Mouse (Mus musculus) kidney, adult 18-20 months (tissue): ENCODE results near the gene Lrp11.
A peak's percentile ranks its signal among the peaks of the same experiment; 100 is the strongest.
"Not testable (repeated sequence)": the region's sequence is repeated elsewhere in the genome, so short reads cannot be mapped to it uniquely, and the experiment has no call there.

Experiments used
- DNase-seq: peaks from one replicate; pipeline ENCODE4 v3.0.0; 2021

Gene Lrp11

DNA sequence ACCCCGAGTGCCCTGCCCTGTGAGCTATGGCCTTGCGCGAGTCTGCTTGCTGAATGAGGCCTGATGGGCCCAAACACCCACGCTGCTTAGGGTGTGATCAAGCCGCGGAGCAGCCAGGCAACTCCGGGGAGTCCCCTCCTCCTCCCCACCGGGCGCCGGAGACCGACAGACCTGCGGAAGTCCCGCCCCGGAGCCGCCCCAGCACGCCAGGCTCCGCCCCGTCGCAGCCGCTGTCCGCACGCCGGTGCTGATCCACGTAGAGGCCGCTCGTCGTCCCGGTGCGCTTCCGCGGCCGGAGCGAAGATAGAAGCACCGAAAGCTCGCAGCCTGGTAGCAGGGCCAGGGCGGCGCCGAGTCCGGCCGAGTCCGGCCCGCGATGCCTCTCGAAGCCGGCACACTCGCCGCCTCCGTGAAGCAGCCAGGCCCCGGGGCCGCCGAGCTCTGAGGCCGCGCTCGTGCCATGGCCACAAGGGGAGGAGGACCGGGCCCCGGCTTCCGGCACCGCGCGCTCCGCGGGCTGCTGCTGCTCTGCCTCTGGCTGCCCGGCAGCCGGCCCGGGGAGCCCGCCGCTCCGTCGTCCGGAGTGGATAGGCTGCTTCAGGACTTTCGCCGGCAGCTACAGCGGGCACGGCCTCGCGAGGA is at the start of gene Lrp11:
Gene Lrp11 (plus strand): TSS at position 209 of the 642 bp plus-strand sequence.
- DNase-seq = peak; percentile 95

DNA sequence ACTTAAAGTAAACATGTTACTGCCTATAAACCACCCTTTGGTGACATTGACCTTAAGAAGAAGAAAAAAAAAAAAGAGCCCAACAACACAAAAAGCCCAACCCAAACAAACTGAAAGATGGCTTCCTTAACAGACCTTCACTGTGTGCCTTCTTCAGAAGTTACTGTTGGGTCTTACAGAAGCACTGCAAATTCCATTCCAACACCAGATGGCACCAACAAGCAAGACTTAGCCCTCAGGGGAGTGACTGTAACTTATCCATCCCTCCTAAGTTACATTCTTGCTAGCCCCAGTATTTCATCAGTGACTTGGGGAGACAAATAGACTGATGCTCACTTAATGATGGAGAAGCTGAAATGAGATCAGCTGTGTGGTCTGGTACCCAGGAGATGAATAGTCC is 11.6 kb upstream of the Lrp11 start:
- DNase-seq = peak; percentile 38

DNA sequence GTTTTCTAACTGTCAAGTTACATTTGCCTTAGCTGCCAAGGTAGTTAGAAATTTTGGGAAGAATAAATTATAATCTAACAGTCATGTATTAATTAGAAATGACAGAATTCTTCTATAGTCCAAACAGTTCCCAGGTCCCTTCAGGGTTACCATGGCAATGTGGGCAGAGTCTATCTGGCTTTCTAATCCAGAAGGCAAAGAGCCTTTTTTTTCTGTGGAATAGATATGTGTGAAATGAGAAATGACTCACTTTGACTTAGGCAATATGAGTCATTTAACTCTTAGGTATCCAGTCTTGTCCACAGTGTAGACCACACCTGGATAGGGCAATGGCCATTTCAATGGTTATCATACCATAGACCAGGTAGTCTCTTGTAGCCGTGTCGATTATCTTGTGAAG is 8.2 kb upstream of the Lrp11 start:
- DNase-seq = no peak

DNA sequence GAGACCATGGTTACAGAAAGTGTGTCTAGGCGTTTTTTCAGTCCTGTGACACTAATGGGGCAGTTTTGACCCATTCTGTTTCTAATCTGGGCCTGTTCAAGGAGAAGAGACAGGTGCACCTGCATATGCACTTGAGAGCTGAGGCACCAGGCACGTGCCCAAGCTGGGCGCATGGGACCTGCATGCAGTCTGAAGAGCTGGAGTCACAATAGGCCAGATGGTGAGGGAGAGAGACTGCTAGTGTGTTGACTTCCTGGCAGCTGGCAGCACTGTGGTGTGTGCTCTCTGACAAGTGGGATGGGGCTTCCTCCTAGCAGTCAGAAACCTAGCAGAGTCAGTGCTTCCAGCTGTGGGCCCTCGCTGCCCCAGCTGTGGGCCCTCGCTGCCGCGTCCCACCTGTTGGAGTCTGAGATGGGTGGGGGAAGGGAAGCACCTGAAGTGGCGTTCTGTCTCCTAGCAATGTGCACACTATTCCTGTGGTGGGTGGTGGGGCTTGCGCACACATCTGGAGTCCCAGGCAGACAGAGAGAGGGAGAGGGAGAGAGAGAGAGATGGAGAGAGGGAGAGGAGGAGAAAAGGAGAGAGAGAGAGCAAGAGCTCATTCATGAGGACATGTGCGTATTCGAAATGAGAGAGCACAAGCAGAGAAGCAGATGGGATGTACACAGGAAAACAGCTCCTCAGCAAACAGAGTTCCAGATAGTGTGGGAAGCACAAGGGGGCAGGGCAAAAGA is 7.3 kb upstream of the Lrp11 start:
- DNase-seq = no peak

DNA sequence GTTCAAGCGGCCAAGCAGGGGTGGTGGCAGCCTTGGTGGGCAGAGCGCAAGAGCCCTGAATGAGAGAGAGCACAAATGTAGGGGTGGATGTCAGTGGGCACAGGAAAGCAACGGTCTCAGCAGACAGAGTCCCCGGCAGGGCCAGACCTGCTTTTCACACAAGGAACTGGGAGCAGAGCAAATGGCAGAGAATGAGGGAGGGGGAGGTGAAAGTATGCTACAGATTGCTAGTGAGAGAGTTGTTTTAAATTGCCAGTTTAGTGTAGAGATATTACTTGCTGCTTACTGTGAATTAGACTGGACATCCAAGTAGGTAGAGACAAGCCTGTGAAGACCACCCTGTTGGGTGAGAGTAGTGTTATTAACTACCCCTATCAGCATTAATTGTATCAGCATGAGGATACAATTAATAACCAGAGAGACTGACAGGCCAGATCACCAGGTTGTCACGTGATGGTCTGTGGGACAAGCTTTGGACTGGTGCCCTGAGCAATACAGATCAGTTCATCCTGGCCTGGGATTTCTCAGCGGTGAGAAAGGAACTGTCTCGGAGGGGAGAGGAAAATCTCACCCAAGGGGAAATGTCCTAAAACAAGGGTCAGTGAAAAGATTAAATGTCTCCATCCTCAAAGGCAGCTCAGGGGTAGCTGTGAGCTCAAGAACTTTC is 6.6 kb upstream of the Lrp11 start:
- peak; percentile 12 for DNase-seq

DNA sequence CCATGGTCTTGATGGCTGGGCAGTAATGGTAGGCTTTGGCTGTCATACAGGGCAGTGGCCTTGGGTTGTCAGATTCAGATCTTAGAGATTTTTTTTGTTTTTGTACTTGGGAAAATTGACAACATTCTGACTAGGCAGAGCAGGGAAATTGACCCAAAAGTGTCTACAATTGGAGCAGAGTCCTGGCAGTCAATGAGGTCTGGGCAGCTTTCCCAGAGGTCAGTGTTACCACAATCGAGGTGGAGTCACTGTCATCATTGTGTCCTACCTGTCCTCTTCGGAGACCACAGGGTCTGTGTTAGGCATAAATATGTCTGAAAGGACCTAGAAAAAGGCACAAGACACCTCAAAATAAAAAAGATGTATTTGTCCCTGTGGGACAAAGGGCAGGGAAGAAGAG is 2.8 kb upstream of the Lrp11 start:
- DNase-seq = no peak

DNA sequence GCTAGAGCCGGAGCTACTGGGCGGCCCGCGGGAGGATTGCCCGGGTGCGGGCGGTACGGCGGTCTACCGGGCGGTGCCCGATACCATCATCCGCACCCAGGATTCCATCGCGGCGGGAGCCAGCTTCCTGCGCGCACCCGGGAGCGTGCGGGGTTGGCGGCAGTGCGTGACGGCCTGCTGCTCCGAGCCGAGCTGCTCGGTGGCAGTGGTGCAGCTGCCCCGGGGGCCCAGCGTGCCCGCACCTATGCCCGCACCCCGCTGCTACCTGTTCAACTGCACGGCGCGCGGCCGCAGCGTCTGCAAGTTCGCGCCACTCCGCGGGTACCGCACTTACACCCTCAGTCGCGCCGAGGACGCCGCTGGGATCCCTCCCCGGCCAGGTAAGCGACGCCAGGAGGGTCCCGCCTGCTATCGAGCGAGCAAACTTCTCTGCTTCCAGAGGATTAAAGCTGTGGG is 662 bp downstream of the Lrp11 start:
- no peak for DNase-seq

DNA sequence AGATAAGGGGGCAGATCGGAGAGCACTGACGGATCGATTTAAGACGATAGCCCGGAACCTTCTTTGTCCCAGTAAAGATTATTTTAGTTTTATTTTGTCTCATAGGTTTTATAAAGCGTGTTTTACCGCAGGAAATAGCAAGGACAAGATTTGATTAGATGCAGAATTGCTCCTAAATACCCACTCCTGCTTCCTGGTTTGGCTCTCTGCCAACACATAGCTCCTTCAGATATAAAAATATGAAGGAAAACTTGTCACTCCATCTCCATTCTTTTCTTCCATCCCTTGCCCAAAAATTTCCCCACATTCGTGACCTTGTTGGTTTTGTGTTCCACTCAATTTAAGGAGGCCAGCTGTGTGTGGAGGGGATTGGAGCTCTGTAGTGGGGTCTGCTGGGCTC is 1.2 kb downstream of the Lrp11 start:
- DNase-seq = no peak

DNA sequence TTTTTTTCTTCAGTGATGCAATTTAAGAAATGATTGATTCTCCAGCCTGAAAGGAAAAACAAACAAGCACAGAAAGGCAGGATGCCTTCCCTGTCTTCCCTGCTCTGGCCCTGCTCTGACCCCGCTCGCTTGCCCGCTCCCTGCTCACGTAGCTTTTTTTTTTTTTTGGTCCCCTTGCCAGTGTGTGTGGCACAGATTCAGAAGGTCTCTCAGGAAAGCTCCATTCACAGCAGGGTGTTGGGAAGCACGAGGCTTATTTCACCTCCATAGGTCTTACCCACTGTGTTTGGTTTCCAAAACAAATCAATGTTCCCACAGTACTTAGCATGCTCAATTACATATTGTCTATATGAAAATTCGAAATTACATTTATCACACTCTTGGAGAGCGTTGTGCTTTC is 5.2 kb downstream of the Lrp11 start:
- DNase-seq = no peak

DNA sequence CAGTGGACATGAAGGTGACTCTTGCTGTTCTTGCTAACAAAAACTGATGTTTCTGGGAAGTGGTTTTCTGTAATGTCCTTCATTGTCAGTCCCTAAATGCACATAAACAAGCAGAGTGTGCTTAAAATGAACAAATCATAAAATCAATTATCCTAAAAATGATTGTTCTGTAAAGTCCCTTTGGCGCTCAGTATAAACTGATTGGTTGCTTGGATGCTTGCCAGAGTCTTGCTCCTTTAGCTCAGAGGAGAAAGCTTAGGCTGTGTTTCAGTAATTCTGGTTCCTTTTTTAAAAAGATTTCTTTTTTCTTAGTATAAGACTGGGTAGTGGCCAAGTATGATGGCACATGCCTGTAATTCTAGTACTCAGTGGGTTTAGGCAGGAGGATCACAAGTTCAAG is 6.7 kb downstream of the Lrp11 start:
- DNase-seq = no peak

DNA sequence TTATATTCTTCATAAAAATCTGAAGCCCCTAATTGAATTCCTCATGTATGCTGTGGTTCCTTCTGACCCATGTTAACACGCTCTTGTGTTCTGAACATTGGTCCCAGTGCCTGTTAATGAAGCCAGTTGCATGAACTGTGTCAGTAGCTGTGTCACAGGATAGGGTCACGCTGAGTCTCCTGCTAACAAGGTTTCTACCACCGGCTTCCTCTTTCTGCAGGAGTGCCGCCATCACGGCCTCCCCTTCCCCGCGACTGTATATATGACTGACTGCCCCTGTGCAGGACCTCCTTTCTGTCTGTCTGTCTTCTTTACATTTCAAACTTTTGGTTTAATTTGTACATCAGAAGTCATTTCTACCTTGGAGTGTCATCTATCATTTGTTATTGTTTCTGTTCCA is 8.6 kb downstream of the Lrp11 start:
- no peak for DNase-seq

DNA sequence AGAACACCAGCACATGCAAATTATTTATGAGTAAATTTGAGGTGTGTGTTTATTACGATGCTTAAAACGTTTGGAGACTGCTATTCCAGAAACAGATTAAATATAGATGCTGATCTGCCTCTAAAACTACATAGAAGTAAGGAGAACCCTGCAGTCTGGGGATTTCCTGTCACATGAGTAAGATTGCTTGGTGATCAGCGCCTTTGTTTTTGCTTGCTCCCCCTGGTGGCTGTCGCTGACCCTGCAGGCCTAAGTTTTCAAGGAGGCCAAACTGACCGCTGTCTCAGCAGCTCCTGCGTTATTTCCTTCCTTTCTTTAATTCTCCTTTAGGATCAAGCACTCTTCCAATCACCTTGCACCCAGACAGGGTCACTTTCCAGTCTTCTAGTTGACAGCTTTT is 11.0 kb downstream of the Lrp11 start:
- DNase-seq = peak; percentile 83

DNA sequence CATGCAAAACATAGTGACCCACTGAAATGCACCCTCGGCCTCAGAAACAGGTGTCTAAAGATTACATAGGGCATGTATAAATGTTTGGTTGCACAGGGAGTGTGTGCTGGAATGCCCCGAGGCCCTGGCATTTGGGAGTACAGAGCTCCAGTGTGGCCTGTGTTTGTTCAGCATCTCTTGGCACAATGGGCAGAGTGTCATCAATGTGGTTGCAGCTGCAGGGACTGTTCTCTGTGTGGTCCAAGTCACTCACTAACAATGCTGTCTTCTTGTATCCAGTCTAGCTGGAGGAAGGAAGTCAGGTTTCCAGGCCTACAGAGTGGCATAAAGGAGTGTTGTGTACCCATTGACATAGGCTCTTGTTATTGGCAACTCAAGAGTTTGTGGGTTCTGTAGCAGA is 15.6 kb downstream of the Lrp11 start:
- no peak for DNase-seq

DNA sequence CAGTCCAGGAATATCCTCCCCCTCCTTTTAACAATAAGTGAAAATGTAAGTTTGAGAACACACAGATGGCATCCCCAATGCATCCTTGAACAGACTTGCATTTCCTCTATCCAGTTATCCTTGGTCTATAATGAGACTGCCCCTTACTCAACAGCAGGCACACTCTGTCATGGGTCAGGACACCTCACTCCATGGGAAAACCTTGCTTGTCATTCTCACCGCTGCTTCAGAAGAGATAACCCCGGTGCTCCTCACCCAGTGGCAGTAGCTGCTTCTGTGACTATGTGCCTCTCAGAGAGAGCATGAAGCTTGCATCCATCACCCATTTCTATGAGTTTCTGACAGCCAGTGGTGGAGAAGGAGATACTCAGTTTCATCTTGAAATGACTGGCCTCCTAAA is 16.8 kb downstream of the Lrp11 start:
- DNase-seq = no peak

DNA sequence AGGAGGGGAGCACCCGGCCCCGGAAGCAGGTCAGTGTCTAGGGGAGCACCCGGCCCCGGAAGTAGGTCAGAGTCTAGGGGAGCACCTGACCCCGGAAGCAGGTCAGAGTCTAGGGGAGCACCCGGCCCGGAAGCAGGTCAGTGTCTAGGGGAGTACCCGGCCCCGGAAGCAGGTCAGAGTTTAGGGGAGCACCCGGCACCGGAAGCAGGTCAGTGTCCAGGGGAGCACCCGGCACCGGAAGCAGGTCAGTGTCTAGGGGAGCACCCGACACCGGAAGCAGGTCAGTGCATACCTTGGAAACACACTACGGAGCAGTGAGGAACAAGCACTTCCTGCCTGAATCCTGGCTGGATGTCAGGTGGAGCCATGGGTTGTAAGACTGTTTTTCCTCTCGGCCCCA is 19.0 kb downstream of the Lrp11 start:
- DNase-seq = no peak

DNA sequence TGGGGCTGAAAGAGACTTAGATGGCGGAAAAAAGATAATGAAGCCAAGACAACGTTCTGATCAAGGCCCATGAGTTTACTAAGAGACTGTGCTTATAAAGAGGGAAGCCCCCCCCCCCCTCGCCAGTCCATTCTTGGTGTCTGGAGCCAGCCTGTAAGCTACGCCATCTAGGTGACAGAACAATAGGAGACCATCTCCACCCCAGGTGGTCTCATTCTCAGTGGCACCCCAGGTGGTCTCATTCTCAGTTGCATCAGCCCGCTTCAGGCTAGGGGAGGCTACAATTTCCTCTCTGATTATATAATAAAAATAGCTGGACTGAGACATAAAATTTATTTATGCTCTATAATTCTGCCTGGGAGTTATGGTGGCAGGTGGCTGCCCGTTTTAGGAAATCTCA is 22.0 kb downstream of the Lrp11 start:
- no peak for DNase-seq

DNA sequence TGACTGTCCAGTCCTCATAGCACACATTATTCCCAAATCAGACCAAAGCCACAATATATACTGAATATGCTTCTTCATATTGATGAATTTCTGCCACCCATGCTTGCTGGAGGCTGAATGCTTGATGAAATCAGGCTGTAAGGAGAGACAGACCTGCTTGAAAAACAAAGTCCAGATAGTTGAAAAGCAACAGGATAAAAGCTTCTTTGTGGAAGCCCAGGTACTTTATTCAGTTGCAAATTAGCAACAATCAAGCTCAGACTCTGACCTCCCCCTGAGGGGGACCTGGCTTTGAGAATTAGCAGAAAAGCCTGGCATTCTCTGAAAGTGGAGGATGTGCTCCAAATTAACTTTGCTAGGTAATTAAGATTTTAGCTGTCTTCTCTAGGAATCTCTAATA is 22.6 kb downstream of the Lrp11 start:
- not testable (repeated sequence) for DNase-seq

DNA sequence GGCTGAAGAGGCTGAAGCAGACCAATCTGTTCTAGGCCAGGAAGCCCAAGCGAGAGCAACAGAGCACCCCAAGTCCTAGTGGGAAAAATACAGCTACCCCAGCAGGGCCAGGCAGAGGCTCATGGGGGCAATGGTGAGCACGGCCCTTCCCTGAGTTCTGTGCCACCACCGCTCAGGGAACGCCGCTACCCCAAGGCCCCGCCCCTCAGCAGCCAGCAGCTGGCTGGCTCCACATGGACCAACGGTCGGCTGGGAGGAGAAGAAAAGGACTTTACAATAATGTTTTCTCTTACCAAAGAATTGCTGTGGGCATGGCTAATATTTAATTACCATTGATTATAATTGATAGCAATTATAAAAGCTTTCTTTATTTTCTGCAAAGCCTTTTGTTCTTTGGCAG is 25.2 kb downstream of the Lrp11 start:
- no peak for DNase-seq

DNA sequence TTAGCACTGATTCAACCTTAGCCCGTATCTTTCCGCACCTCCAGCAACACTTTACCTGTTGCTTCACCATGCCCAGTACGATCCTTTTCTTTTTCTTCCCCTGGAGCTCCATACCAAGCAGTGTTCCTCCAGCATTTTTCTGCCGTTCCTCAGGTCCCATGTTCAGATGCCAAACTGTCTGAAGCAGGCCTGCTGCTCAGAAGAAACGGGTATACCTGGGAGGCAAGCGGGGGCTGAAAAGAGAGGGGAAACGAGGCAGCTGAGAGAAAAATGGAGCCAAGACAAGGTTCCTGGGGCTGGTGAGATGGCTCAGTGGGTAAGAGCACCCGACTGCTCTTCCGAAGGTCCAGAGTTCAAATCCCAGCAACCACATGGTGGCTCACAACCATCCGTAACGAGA is 27.5 kb downstream of the Lrp11 start:
- DNase-seq = not testable (repeated sequence)

DNA sequence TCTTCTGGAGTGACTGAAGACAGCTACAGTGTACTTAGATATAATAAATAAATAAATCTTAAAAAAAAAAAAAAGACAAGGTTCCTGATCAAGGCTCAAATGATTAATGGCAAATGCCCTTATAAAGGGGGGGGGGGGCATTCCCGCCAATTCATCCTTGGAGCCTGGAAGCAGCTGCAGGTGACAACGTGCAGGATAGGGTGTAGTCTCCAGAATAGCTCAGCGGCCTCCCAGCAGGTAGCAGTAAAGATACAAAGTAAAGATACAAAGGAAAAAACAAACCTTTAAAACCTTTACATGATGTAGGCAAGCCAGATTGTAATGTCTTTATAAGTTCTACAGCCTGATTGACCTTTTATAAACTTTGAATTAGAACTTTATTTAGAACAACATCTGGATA is 28.0 kb downstream of the Lrp11 start:
- not testable (repeated sequence) for DNase-seq

DNA sequence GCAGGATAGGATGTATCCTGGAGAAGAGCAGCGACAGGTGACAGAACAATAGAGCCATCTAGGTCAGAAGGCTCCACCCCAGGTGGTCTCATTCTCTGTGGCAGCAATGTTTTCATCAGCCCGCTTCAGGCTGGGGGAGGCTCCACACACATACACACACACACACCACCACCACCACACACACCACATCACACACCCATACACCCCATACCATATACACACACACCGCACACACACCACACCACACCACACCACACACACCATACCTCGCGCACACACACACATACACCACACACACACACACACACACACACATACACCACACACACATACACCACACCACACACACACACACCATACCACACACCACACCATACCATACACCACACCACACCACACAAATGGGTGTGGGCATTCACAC is 30.2 kb downstream of the Lrp11 start:
- DNase-seq = no peak

DNA sequence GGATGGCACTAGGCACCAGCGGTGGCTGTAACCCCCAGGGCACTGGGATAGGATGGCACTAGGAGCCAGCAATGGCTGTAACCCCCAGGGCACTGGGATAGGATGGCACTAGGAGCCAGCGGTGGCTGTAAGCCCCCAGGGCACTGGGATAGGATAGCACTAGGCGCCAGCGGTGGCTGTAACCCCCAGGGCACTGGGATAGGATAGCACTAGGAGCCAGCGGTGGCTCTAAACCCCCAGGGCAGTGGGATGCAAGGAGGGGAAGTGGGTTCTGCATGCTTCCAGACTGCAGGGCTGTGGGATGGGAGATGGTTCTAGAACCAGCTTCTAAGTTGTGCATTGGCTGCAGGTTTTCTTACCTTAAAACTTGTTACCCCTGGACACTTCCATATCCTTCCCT is 31.1 kb downstream of the Lrp11 start:
- DNase-seq = no peak

DNA sequence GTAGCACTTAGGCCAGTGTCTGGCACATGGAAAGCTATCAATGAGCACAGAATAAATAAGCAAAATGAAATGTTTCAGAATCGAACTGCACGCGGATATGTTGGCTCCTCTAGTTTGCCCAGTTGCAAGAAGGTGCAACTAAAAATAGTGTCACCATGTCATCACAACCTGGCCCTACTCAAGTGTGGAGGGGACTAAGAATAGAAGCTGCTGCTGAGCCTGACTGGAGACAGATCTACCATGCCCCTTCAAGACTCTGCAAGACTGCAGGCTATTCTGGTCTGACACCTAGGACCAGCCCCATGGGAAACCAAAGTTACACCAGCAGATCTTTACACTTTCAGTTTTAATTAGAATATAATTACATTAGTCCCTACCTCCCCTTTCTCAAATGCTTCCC is 32.8 kb downstream of the Lrp11 start:
- no peak for DNase-seq

DNA sequence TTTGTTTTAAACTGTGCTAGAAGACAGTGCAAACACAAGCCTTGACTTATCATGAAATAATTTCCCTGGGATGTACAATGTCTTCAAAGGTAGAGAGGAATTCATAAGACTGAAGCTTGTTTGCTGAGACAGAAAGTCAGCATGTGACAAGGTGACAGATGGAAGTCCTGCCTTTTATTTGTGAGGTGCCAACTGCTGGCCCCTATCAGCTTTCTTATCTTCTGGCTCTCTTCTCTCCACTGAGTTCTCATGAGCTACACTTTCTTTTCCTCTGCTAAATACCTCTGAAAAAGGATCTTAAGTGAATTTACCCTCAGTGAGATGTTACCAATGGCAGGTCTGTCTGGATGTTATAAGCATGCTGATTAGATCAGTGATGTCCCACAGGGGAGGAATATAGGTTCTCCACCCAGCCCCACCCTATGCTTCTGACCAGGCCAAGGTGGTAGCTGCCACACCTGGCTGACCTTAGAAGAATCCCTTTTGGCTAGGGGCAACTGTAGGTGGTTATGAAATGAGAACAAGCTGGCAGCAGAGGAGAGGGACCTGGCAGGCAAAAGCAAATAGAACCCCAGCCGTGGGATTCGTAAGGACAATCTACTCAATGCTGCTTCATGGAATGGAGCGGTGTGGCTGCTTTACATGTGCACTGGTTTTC is 34.4 kb downstream of the Lrp11 start:
- no peak for DNase-seq
